Mouse (Mus musculus) cerebral cortex, adult 2 months (tissue): ENCODE data around the gene Ifit1bl2.

ENCODE experiments used
- WGBS: fragments of 180-500 bp; shearing (Covaris S2); methylation state at CpG from one replicate; pipeline ENCODE4 v1.1.7; 2018; 5-methylcytosine and 5-hydroxymethylcytosine counted together

Gene Ifit1bl2

DNA sequence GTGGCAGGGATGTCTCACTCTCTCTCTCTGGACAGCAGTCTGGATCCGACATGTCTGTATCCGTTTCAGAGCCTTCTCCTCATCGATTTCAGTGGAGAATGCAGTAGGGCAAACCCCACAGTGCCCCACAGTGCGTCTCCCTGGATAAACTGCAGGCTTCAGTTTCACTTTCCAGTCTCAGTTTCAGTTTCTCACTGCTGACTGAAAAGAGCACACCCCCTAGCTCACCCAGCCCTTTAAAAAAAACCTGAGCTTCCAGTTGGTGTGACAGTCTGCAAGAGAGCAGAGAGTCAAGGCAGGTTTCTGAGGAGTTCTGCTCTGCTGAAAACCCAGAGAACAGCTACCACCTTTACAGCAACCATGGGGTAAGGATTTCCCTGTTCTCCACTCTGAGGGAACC is at the start of gene Ifit1bl2, which contains the start of gene Ifit1:
Gene Ifit1bl2 (minus strand): TSS at position 121 of the 400 bp plus-strand sequence.
Gene Ifit1 (plus strand): TSS at position 249 of the 400 bp plus-strand sequence.
- WGBS: 55% methylated on average over 4 of the region's 4 CpGs

- 100% methylated on average over 1 of the region's 1 CpGs for WGBS
Observed at GRCm38 (mm10) chr19:34685530-34685929, 45.0 kb upstream of the Ifit1bl2 start.

DNA sequence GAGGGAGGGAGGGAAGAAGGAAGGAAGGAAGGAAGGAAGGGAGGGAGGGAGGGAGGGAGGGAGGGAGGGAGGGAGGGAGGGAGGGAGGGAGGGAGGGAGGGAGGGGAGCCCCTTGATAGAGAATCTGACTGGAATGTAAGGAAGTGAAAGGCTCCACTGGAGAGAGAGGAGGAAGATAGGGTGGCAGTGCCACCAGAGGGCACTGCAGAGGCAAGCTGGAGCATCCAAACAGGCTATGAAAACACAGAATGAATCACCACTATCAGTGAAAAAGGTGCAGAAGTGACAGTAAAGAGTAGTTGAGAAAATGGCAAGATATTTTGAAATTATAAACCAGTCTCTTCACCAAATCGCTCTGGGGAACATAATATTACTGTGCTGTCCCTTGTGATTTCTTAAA is 44.3 kb upstream of the Ifit1bl2 start:
- WGBS: 78% methylated on average over 1 of the region's 1 CpGs

DNA sequence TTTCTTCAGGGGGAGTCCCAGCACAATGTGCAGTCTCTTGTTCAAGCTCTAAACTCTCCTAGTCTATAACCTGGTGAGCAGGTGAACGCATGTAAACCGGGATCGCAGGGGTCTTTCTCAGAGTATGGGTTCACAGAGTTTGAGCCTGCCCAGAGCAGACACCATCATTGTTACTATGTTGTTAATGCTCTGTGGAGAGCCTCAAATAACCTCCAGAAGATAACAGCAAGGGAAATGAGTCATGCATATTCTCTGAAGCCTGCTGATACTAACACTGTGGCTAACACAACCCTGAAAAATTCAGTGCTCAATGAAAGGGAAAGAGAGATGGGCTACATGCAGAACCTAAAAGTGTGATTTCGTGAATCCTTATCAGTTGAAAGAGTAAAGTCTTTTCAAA is 37.9 kb upstream of the Ifit1bl2 start:
- 89% methylated on average over 4 of the region's 4 CpGs for WGBS

- 58% methylated on average over 7 of the region's 7 CpGs for WGBS
Observed at GRCm38 (mm10) chr19:34673476-34673875, 32.9 kb upstream of the Ifit1bl2 start.

GRCm38 (mm10) chr19:34666127-34666526 is 25.6 kb upstream of the Ifit1bl2 start:
- WGBS: 18% methylated on average over 5 of the region's 5 CpGs

DNA sequence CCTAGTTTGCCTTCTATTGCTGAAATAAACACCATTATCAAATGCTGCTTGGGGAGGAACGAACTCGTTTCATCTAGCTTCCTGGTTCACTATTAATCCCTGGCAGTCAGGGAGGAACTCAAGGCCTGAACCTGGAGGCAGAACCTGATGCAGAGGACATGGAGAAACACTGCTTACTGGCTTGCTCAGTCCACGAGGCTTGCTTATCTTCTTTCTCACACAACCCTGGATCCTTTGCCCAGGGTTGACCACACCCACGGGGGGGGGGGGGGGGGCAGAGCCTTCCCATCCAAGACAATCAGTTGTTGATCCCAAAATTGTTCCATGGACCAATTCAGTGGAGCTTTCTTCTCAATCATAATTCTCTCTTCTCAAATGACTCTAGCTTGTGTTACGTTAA is 22.2 kb upstream of the Ifit1bl2 start:
- WGBS: 40% methylated on average over 5 of the region's 5 CpGs

DNA sequence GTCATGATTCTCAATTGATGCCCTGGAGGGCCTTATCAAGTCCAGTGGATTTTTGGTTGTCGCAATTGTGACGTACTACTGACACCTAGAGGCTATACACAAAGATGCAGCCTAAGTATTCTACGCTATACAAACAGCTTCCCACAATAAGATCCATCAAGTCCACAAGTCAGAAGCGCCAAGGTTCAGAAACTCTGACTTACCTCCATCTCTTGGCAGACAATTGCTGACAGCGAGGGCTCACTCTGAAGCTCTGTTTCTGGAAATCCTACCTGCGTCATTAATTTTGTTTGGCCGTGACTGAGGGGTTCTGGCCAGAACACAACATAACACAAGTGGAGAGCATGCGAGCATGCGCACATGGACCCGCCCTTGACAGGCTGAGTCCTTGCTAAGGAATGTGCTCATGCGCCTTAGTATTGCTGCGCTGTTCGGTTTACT is 21.5 kb upstream of the Ifit1bl2 start:
- WGBS: 11% methylated on average over 13 of the region's 13 CpGs

DNA sequence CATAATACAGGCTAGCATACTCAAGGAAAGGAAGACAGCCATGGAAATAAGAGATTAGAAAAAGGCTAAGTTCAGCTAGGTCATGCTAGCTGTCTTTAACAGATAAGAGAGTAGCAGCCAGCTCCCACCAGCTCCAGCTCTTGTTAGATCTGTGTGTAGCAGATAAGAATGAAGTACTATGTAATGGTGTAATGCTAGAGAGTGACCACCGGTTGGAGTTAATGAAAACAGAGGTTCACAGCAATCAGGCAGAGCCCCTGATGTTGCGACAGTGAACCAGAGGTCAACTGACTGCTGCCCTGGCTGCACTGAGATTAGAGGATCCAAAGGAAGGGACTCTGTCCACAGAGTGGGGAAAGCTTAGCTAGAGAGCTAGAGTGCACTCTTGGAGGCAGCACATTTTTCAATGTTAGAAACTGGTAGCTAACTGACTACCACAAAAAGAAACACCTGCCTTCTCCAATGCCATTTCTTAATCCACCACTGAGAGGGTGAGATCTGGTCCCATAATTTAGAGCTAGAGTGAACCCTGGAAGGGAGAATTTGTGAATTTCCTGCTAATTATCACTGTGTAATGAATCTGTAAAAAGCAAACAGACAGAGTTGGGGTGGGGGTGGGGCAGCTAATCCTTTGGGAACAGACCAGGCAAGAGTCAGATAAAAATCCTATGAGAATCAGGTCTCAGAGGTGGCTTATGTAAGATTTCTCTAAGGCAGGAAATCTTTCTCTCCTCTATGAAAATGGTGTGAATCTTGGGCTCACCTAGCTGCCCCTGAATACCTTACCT is 16.2 kb upstream of the Ifit1bl2 start:
- 51% methylated on average over 2 of the region's 2 CpGs for WGBS

DNA sequence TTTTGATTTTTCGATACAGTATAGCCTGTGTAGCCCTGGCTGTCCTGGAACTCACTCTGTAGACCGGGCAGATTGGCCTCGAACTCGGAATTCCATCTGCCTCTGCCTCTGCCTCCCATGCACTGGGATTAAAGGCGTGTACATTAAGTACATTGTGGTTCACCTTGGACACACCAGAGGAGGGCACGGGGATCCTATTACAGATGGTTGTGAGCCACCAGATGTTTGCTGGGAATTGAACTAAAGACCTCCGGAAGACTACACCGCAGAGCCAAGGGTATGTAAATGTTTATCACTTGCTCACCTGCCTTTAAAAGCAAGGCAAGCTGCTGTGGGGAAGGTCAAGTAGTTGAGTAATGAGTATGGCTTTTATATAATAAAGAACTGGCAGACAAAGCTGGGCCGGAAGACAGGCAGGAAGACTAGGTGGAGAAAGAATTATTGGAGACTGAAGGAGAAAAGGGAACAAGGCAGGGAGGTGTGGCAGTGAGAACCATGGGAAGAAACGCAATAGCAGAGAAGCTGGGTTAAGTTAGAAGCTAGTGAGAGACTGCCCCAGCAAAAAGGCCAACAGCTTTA is 14.8 kb upstream of the Ifit1bl2 start:
- WGBS: 90% methylated on average over 10 of the region's 10 CpGs

GRCm38 (mm10) chr19:34650997-34651396 is 10.5 kb upstream of the Ifit1bl2 start:
- 96% methylated on average over 6 of the region's 6 CpGs for WGBS

DNA sequence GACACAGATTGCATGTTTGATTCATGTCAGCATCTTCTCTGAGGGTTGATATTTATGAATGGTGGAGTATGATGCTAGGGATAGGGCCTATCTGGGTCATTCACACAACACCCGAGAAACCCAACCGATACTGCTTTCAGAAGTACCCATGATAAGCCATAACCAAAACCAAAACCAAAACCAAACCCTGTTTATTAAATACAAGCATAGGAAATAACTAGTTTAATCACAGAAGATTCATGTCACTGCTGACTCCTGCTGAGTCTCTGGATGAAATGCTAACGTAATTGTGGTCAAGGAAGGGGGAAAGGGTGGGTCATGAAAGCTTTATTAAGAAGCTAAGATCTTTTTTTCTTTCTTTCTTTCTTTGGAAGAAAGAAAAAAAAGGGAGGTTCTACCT is 9.7 kb upstream of the Ifit1bl2 start:
- WGBS: 92% methylated on average over 3 of the region's 3 CpGs

DNA sequence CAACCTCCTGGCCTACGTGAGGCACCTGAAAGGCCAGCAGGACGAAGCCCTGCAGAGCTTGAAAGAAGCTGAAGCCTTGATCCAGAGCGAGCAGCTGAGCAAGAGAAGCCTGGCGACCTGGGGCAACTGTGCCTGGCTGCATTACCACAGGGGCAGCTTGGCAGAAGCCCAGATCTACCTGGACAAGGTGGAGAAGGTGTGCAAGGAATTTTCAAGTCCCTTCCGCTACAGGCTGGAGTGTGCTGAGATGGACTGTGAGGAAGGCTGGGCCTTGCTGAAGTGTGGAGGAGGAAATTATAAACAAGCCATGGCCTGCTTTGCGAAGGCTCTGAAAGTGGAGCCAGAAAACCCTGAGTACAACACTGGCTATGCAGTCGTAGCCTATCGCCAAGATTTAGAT is 7.1 kb upstream of the Ifit1bl2 start:
- 93% methylated on average over 8 of the region's 8 CpGs for WGBS

DNA sequence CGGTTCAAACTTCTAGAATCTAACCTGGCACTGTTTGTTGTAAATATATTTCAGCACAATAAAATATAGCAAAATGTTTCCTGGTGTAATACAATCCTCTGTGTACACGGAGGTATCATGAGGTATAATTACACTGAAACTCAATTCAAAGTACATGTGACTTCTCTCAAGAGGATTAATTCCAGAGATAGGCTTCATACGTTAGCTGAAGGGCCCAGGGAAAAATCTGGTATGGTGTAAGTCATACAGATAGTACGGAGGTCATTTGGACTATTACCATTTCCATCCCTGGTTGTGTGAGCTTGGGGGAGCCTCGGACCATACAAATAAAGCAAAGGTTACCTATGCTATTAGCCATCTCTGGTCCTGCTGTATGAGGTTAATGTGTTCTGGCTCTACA is 2.1 kb upstream of the Ifit1bl2 start:
- WGBS: 85% methylated on average over 5 of the region's 5 CpGs

GRCm38 (mm10) chr19:34636933-34637557 is 3.5 kb downstream of the Ifit1bl2 start:
- WGBS: 14% methylated on average over 3 of the region's 3 CpGs

- WGBS: 44% methylated on average over 2 of the region's 2 CpGs
Observed at GRCm38 (mm10) chr19:34633484-34633883, 7.1 kb downstream of the Ifit1bl2 start.

GRCm38 (mm10) chr19:34627496-34627895 is 13.0 kb downstream of the Ifit1bl2 start:
- WGBS: 81% methylated on average over 2 of the region's 2 CpGs

DNA sequence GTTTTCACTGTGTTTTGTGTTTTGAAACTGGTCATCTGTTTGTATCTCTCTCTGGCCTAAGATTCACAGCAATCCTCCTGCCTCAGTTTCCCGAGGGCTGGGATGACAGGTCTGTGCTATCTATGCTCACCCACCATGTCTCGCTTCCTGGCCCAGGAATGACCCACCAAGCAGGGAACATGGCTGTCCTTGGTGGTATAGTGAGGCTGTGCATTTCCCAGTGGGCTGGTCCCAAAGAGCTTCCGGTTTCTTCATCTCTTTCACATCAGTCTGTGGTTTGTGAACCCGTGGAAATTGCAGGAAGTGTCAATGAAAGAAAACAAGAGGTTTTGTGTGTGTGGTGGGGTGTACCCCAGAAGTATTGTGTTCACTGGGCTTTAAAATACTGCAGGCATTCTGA is 15.9 kb downstream of the Ifit1bl2 start:
- WGBS: 87% methylated on average over 4 of the region's 4 CpGs

DNA sequence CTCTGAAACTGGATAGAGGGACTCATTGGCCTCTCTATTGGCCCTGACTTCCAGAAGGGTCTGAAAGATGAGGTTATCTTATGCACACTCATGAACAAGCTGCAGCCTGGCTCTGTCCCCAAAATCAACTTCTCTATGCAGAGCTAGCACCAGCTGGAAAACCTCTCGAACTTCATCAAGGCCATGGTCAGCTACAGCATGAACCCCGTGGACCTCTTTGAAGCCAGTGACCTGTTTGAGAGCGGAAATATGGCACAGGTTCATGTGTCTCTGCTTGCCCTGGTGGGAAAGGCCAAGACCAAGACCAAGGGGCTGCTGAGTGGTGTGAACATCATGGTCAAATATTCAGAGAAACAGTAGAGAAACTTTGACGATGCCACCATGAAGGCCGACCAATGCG is 16.8 kb downstream of the Ifit1bl2 start:
- WGBS: 95% methylated on average over 6 of the region's 6 CpGs

- WGBS: 94% methylated on average over 5 of the region's 5 CpGs
Observed at GRCm38 (mm10) chr19:34620871-34621270, 19.7 kb downstream of the Ifit1bl2 start.

DNA sequence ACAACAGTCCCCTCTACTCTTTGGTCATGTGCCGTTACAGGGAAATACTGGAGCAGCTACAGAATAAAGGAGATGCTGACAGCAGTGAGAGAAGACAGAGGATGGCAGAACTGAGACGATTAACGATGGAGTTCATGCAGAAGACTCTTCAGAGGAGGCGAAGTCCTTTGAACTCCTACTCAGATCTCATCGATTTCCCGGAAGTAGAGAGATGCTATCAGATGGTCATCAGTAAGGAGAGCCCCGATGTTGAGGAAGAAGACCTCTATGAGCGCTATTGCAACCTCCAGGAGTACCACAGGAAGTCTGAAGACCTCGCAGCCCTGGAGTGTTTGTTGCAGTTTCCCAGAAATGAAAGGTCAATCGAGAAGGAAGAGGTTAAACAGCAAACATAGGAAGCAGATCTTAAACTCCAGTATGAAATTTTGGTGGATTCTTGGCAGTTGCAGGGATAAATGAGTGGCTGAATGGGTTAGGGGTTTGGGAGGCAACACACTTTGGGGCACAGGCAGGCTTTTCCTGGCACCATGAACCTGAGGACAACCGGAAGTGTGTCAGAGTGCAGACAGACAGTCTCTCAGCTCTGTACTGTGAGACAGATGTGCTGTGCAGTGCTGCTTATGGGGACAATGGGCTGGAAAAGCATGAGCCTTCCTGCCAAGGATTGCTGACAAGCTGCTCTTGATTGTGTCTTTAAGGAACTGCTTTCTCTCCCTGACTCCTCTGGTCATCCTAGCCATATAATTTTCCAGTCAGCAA is 28.1 kb downstream of the Ifit1bl2 start:
- WGBS: 79% methylated on average over 6 of the region's 11 CpGs

DNA sequence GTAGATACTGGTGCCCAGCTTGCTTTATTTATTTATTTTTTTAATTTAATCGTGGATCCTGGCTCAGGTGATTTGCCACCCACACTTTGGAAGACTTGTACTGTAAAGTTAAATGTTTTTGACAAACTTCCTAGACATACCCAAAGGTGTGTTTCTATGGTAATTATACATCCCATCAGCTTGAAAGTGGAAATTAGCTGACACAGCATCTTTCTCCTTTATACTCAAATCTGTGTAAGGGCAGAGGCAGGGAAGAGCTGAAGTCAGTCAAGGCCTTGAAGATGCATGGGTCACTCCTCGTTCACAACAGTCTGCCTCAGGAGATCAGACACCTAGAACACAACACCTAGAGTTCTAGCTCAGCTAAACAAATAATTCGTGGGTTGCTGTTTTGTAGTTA is 30.4 kb downstream of the Ifit1bl2 start:
- WGBS: 83% methylated on average over 3 of the region's 3 CpGs
